Mouse (Mus musculus) liver, embryonic 11.5 days (tissue): Measurements from ENCODE around the gene Pfkl. TPM values are rescaled to one million over a fixed set of nuclear protein-coding genes. Genes with fewer than 3 reads are reported as not detected.

ENCODE experiments used
- ATAC-seq: fragments of 200-750 bp; cut with Nextera tagmentation; replicated peaks from 2 replicates; pipeline ENCODE4 v1.8.0; 2017; ENCODE audit warnings: moderate number of reproducible peaks, mild to moderate bottlenecking, moderate TSS enrichment, moderate library complexity; ENCODE audit not compliant: low FRiP score
- DNase-seq: peaks from one replicate; pipeline ENCODE4 v3.0.0-alpha.2; 2017; ENCODE audit warnings: low spot score
- H3K27ac ChIP-seq: fragments of 300-500 bp; sonication (generic); 2 replicates; pipeline ENCODE4 v1.5.1; 2014; ENCODE audit warnings: mild to moderate bottlenecking, low read depth, low read length, control low read depth
- H3K27me3 ChIP-seq: fragments of 300-500 bp; sonication (generic); replicated peaks from 2 replicates; pipeline ENCODE4 v1.6.1; 2014; ENCODE audit warnings: low read length, mixed read lengths; ENCODE audit not compliant: control insufficient read depth, insufficient read depth
- H3K36me3 ChIP-seq: fragments of 300-500 bp; sonication (generic); 2 replicates; pipeline ENCODE4 v1.6.1; 2014; ENCODE audit warnings: mild to moderate bottlenecking, low read length, moderate library complexity, mixed read lengths; ENCODE audit not compliant: control insufficient read depth, insufficient read depth
- H3K4me1 ChIP-seq: fragments of 300-500 bp; sonication (generic); replicated peaks from 2 replicates; pipeline ENCODE4 v1.6.1; 2014; ENCODE audit warnings: low read length, mixed read lengths; ENCODE audit not compliant: control insufficient read depth, insufficient read depth
- H3K4me2 ChIP-seq: fragments of 300-500 bp; sonication (generic); 2 replicates; pipeline ENCODE4 v1.6.1; 2014; ENCODE audit warnings: mild to moderate bottlenecking, control low read depth, moderate library complexity
- H3K4me3 ChIP-seq: fragments of 300-500 bp; sonication (generic); 2 replicates; pipeline ENCODE4 v1.5.1; 2014; ENCODE audit warnings: low read depth, low read length, control low read depth
- H3K9ac ChIP-seq: fragments of 300-500 bp; sonication (generic); 2 replicates; pipeline ENCODE4 v1.6.1; 2014; ENCODE audit warnings: low read depth, low read length, control low read depth
- H3K9me3 ChIP-seq: fragments of 300-500 bp; sonication (generic); 2 replicates; pipeline ENCODE4 v1.6.1; 2016; ENCODE audit warnings: low read length, inconsistent platforms, mixed read lengths; ENCODE audit not compliant: control insufficient read depth
- WGBS: fragments of 180-500 bp; shearing (Covaris S2); extraction: QIAGEN DNeasy Blood & Tissue Kit; methylation state at CpG from one replicate; pipeline ENCODE4 v1.1.7; 2014; 5-methylcytosine and 5-hydroxymethylcytosine counted together
- polyA plus RNA-seq: library from polyadenylated mRNA; unstranded; fragments of >200 nt; fragmentation: Nextera tagmentation; extraction: Ambion mirVana; gene quantifications from 2 replicates; pipeline ENCODE4 v1.2.1, GENCODE M21; 2014

Gene Pfkl
- 245 and 255 TPM in 2 replicates for polyA plus RNA-seq

DNA sequence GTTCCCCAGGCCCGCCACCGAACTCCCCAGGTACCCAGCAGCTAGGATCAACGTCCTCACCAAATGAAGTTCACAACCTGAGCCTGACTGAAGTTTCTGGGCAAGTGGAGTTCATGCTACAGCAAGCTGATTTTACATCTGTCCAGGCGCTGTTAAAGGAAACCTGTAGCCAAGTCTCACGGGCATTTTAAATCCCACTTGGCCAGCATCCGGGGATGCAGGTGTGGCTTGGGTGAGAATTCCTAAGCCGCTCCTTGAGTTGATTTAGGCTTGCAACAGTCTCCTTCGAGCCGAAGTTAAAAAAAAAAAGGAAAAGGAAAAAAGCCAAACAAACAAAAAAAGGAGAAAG, at the start of gene Pfkl:
TSS of gene Pfkl (minus strand) at position 139 of the 349 bp plus-strand sequence.
- Histone ChIP-seq H3K4me1 (peaks cover 43% of the 10 kb centered on the region), H3K9ac (peak within 1 kb of the TSS; percentile 98), H3K27me3 (no peaks in the 10 kb centered on the region), H3K9me3 (no peaks in the 10 kb centered on the region; the same call in 1 of the 2 replicates), H3K4me3 (peak within 1 kb of the TSS; percentile 87), H3K27ac (peak within 1 kb of the TSS; percentile 100), H3K36me3 (peaks cover 6% of the 10 kb centered on the region; the same call in 1 of the 2 replicates), H3K4me2 (peak within 1 kb of the TSS; percentile 98)
- under 1% methylated on average over 9 of the region's 9 CpGs for WGBS
- ATAC-seq: peak; percentile 2; the same call in 1 of the 2 replicates
- DNase-seq: no peak

GRCm38 (mm10) chr10:78057056-78057455, 47.2 kb upstream of the Pfkl start:
- no peaks in the 10 kb centered on the region for H3K4me1 ChIP-seq
- no peak overlapping the region for H3K4me2 ChIP-seq
- WGBS: 82% methylated on average over 8 of the region's 8 CpGs
- no peak overlapping the region for H3K9ac ChIP-seq
- no peak overlapping the region for H3K4me3 ChIP-seq
- no peaks in the 10 kb centered on the region for H3K36me3 ChIP-seq
- no peak overlapping the region for H3K27ac ChIP-seq
- ATAC-seq: no peak
- no peaks in the 10 kb centered on the region for H3K27me3 ChIP-seq
- DNase-seq: no peak
- no peaks in the 10 kb centered on the region for H3K9me3 ChIP-seq

DNA sequence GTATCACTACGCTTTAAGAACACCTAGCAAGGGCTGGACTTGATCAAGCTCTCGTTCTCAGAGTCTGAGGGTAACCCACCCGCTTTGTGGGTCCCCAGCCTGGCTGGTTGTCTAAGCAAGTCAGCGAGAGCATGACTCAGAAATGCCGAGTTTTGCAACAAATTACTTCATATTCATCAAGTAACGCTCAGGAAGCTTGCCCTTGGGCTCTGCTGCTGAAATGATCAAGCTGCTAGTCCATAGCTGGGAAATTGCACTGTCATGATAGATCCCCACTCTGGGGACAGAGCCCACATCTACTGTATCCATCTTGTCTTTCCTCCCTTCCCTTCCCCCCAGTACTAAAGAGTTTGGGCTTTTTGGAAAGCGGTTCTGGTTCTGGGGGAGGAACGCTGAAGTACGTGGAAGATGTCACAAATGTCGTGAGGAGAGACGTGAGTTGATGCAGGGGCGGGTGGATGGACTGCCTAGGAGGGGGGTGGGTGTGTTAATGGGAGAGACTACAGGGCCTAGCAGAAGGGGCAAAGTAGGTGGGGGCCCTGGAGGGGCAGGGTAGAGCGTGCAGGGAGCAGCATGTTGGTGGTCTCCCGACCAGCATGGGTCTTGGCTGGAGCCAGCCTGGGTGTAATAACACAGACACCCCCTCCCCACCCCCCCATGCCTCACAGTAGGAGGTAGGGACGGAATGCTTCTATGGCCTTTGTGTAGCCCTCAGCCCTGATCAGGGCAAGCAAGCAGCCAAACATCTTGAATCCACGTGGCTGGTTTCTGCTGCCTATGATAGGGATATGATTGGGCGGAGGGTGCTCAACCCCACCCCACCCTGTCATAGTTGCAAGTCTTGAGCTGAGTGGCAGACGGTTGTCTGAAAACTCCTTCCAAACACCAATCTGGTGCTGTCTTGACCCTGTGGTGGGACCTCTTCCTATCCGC, 45.0 kb upstream of the Pfkl start:
- Histone ChIP-seq H3K27ac (no peak overlapping the region), H3K4me2 (no peak overlapping the region), H3K4me3 (no peak overlapping the region), H3K36me3 (no peaks in the 10 kb centered on the region), H3K9ac (no peak overlapping the region), H3K9me3 (no peaks in the 10 kb centered on the region), H3K27me3 (no peaks in the 10 kb centered on the region), H3K4me1 (no peaks in the 10 kb centered on the region)
- WGBS: 62% methylated on average over 19 of the region's 19 CpGs
- no peak for DNase-seq
- ATAC-seq: peak; percentile 49; the same call in 1 of the 2 replicates

DNA sequence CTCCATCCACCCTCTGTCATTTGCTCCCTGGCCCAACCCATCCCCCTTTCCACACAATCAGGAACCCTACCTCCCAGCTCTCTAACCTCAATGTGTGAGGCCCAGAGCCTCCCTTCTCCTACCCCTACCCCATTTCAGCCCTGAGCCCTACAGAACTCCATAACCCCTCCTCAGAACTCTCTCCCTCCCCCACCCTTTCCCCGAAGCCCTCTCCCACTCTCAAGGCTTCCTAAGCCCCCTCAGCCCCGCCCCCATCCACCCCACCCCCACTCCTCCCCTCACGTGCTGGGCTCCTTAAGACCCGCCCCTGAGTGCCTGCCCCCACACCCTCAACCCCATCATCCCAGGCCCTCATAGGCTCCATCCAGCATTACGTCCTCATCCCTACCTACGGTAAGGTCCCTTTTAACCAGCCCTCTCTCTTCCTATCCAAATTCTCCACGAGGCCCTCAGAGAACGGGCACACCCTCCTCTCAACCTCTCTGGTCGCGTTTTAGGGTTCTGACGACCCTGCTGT, 39.7 kb upstream of the Pfkl start:
- ATAC-seq (no peak), DNase-seq (no peak)
- no peaks in the 10 kb centered on the region for H3K4me1 ChIP-seq
- H3K9me3 ChIP-seq: no peaks in the 10 kb centered on the region
- H3K27me3 ChIP-seq: no peaks in the 10 kb centered on the region
- no peaks in the 10 kb centered on the region for H3K36me3 ChIP-seq
- no peak overlapping the region for H3K4me3 ChIP-seq
- no peak overlapping the region for H3K27ac ChIP-seq
- no peak overlapping the region for H3K9ac ChIP-seq
- no peak overlapping the region for H3K4me2 ChIP-seq
- 33% methylated on average over 11 of the region's 11 CpGs for WGBS

- no peak overlapping the region for H3K9ac ChIP-seq
- H3K4me3 ChIP-seq: no peak overlapping the region
- ATAC-seq (no peak), DNase-seq (no peak)
- no peaks in the 10 kb centered on the region for H3K36me3 ChIP-seq
- no peaks in the 10 kb centered on the region for H3K4me1 ChIP-seq
- H3K4me2 ChIP-seq: no peak overlapping the region
- WGBS: 68% methylated on average over 9 of the region's 10 CpGs
- H3K27ac ChIP-seq: no peak overlapping the region
- no peaks in the 10 kb centered on the region for H3K9me3 ChIP-seq
- H3K27me3 ChIP-seq: 0 out of 2 replicates have a peak, but pooled peaks cover under 1% of the 10 kb centered on the region
These were observed 38.3 kb upstream of the Pfkl start for GRCm38 (mm10) chr10:78048061-78048730.

GRCm38 (mm10) chr10:78046388-78046787, 36.5 kb upstream of the Pfkl start:
- 81% methylated on average over 4 of the region's 4 CpGs for WGBS
- Histone ChIP-seq H3K36me3 (no peaks in the 10 kb centered on the region), H3K9me3 (no peaks in the 10 kb centered on the region), H3K27me3 (peaks cover 7% of the 10 kb centered on the region; the same call in 1 of the 2 replicates), H3K4me1 (no peaks in the 10 kb centered on the region), H3K4me3 (no peak overlapping the region), H3K4me2 (no peak overlapping the region), H3K9ac (no peak overlapping the region), H3K27ac (no peak overlapping the region)
- no peak for DNase-seq
- no peak for ATAC-seq

- no peak overlapping the region for H3K9ac ChIP-seq
- DNase-seq (no peak), ATAC-seq (no peak)
- no peaks in the 10 kb centered on the region for H3K9me3 ChIP-seq
- no peaks in the 10 kb centered on the region for H3K4me1 ChIP-seq
- H3K27ac ChIP-seq: no peak overlapping the region
- H3K27me3 ChIP-seq: peaks cover 7% of the 10 kb centered on the region; the same call in 1 of the 2 replicates
- H3K4me2 ChIP-seq: no peak overlapping the region
- H3K36me3 ChIP-seq: no peaks in the 10 kb centered on the region
- no peak overlapping the region for H3K4me3 ChIP-seq
- 60% methylated on average over 1 of the region's 1 CpGs for WGBS
These were observed 34.6 kb upstream of the Pfkl start for GRCm38 (mm10) chr10:78044531-78044930.

DNA sequence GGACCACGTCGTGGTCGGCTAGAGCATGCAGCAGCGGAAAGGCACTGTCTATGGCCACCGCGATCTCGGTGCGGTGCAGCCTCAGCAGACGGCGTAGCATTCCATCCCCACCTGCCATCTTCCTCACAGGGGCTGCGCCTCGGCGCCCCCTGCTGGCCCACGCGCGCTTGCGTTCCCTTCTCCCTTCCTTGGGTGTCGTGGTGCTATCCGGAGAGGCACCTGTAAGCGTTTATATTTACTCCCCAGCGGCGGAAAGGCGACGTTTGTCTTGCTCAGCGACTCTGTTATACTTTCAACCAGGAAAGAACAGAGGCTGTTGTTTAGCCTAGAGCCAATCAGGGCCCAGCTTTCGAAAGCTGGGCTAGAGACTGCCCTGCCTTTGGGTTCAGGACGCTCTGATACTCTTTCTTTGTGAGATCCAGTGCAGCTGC, 33.5 kb upstream of the Pfkl start, which contains the start of gene Aire:
TSS of gene Aire (minus strand) at position 205 of the 431 bp plus-strand sequence.
- DNase-seq (peak; percentile 53), ATAC-seq (no peak)
- no peaks in the 10 kb centered on the region for H3K4me1 ChIP-seq
- H3K4me2 ChIP-seq: peak within 1 kb of the TSS; percentile 51
- peaks cover 7% of the 10 kb centered on the region; the same call in 1 of the 2 replicates for H3K27me3 ChIP-seq
- no peaks in the 10 kb centered on the region for H3K9me3 ChIP-seq
- no peaks in the 10 kb centered on the region for H3K36me3 ChIP-seq
- no peak within 1 kb of the TSS for H3K9ac ChIP-seq
- no peak within 1 kb of the TSS for H3K27ac ChIP-seq
- WGBS: 4% methylated on average over 27 of the region's 27 CpGs
- H3K4me3 ChIP-seq: no peak within 1 kb of the TSS
